Mouse (Mus musculus) thymus, adult 2 months (tissue): ENCODE results near the gene Chrm1. TPM values are rescaled to one million over a fixed set of nuclear protein-coding genes. Genes with fewer than 3 reads are reported as not detected.

Source experiments
- DNase-seq: peaks from one replicate; pipeline ENCODE4 v3.0.0; 2021
- H3K27ac ChIP-seq: fragments of 200-500 bp; 2 replicates; pipeline ENCODE4 v1.5.1; 2012; ENCODE audit warnings: low read length, control low read depth; ENCODE audit not compliant: control insufficient read depth, insufficient read depth
- H3K27me3 ChIP-seq: fragments of 200-500 bp; 2 replicates; pipeline ENCODE4 v1.6.1; 2012; ENCODE audit warnings: mild to moderate bottlenecking, low read length, moderate library complexity, mixed read lengths; ENCODE audit not compliant: control insufficient read depth, insufficient read depth
- H3K36me3 ChIP-seq: fragments of 200-500 bp; 2 replicates; pipeline ENCODE4 v1.6.1; 2012; ENCODE audit warnings: mild to moderate bottlenecking, low read length, moderate library complexity; ENCODE audit not compliant: control insufficient read depth, insufficient read depth
- H3K4me1 ChIP-seq: fragments of 200-500 bp; replicated peaks from 2 replicates; pipeline ENCODE4 v1.6.1; 2012; ENCODE audit warnings: low read length; ENCODE audit not compliant: control insufficient read depth, insufficient read depth
- H3K4me3 ChIP-seq: fragments of 200-500 bp; 2 replicates; pipeline ENCODE4 v1.5.1; 2012; ENCODE audit warnings: mild to moderate bottlenecking, low read length, control low read depth, moderate library complexity; ENCODE audit not compliant: control insufficient read depth, insufficient read depth
- CTCF ChIP-seq: fragments of 200-500 bp; IDR thresholded peaks from 2 replicates; pipeline ENCODE4 v1.5.1; 2012; ENCODE audit warnings: mild to moderate bottlenecking, control low read depth, low read length, moderate library complexity, borderline replicate concordance; ENCODE audit not compliant: control insufficient read depth, poor library complexity, insufficient read depth; ENCODE audit errors: extremely low read depth
- POLR2A ChIP-seq: fragments of 200-500 bp; IDR thresholded peaks from 2 replicates; pipeline ENCODE4 v1.6.1; 2012; ENCODE audit warnings: mild to moderate bottlenecking, low read length, control low read depth, moderate library complexity; ENCODE audit not compliant: control insufficient read depth, poor library complexity, insufficient read depth; ENCODE audit errors: extremely low read depth
- WGBS: fragments of 180-500 bp; shearing (Covaris S2); methylation state at CpG from one replicate; pipeline ENCODE4 v1.1.7; 2018; 5-methylcytosine and 5-hydroxymethylcytosine counted together
- polyA plus RNA-seq: library from polyadenylated mRNA; depleted of rRNA; stranded (reverse); fragments of >200 nt; gene quantifications from 2 replicates; pipeline ENCODE4 v1.2.3, GENCODE M21; 2012

Chrm1 gene
- polyA plus RNA-seq, 1 experiment = 0.01 TPM

DNA sequence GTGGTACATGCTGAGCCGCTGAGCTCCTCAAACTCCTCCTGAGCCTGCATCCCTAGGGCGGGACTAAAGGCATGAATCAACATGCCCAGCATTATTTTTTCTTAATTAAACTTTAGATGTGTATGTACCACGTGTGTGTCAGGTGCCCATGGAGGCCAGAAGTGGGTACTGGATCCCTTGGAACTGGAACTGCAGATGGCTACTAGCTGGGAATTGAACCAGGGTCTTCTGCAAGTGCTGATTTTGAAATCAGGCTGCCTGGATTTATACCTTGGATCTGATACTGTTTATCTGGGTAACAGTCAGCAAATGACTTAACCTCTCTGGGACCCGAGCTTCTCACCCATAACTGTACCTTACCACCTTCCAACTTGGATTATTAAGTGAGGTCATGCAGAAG, 58.4 kb downstream of the Chrm1 start:
- H3K27me3 ChIP-seq = no peaks in the 10 kb centered on the region
- no peak overlapping the region for H3K4me3 ChIP-seq
- H3K36me3 ChIP-seq = peaks cover 24% of the 10 kb centered on the region
- 61% methylated on average over 4 of the region's 4 CpGs for WGBS
- H3K4me1 ChIP-seq = peaks cover 3% of the 10 kb centered on the region; the same call in 1 of the 2 replicates
- TF ChIP-seq CTCF = no peak
- no peak overlapping the region for H3K27ac ChIP-seq
- DNase-seq = no peak

DNA sequence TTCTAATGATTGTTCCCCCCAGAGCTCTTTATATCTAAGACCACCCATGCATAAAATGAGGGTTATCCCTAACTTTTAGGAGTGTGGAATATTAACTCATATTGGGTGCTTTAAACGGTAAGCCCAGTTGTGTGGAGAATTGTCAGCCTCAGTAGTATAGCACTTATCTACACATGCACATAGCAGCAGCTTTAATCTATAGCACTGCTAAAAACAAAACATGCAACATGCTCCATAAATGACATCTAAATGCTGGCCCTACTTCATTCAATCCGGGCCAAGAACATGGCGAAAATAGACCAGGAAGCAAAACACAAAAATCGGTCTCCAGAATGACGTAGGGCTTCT, 58.9 kb downstream of the Chrm1 start:
- H3K4me3 ChIP-seq = peak overlapping the region; percentile 73
- no peak for DNase-seq
- no peaks in the 10 kb centered on the region for H3K27me3 ChIP-seq
- peak overlapping the region; percentile 75 for H3K27ac ChIP-seq
- 0% methylated on average over 5 of the region's 5 CpGs for WGBS
- peaks cover 3% of the 10 kb centered on the region; the same call in 1 of the 2 replicates for H3K4me1 ChIP-seq
- TF ChIP-seq CTCF = no peak
- no peak for TF ChIP-seq POLR2A
- peaks cover 24% of the 10 kb centered on the region for H3K36me3 ChIP-seq

DNA sequence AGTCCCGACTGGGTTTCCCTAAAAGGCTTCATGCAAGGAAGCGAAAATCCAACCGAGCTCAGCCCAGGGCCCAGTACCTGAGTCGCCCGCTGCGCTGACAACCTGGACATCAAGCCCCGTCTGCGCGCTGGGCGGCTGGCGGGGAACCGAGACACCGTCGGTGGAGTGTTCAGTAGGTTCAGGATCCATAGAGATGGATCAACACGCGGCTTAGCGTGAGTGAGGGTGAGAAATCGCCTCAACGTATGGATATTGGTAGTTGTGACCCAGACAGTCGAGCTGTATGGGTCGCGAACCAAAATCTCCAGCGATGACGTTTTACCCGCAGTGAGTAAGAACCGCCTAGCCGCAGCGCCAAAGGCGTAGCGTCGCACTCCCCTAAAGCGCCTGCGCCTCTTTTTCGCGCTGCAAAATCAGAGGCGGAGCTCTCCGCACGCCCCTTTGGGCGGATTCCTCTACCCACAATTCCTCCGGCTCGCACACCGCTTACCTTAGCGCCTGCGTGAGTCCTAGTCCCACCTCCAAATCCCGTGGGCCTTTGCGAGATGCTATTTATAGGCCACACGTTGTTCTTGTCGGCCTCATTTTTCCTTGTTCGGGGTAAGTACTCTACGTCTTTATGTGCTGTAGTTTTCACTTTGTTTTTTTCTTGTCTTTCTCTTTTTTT, 59.5 kb downstream of the Chrm1 start, which contains the start of gene Slc3a2:
Gene Slc3a2 (minus strand): TSS at position 463 of the 667 bp plus-strand sequence.
- DNase-seq = peak; percentile 95
- H3K27me3 ChIP-seq = no peaks in the 10 kb centered on the region
- H3K4me1 ChIP-seq = peaks cover 3% of the 10 kb centered on the region; the same call in 1 of the 2 replicates
- peaks cover 24% of the 10 kb centered on the region for H3K36me3 ChIP-seq
- WGBS = under 1% methylated on average over 50 of the region's 50 CpGs
- peak within 1 kb of the TSS; percentile 73 for H3K4me3 ChIP-seq
- H3K27ac ChIP-seq = peak within 1 kb of the TSS; percentile 75
- TF ChIP-seq POLR2A (peak; percentile 83), CTCF (peak; percentile 41; the same call in 1 of the 2 replicates)

DNA sequence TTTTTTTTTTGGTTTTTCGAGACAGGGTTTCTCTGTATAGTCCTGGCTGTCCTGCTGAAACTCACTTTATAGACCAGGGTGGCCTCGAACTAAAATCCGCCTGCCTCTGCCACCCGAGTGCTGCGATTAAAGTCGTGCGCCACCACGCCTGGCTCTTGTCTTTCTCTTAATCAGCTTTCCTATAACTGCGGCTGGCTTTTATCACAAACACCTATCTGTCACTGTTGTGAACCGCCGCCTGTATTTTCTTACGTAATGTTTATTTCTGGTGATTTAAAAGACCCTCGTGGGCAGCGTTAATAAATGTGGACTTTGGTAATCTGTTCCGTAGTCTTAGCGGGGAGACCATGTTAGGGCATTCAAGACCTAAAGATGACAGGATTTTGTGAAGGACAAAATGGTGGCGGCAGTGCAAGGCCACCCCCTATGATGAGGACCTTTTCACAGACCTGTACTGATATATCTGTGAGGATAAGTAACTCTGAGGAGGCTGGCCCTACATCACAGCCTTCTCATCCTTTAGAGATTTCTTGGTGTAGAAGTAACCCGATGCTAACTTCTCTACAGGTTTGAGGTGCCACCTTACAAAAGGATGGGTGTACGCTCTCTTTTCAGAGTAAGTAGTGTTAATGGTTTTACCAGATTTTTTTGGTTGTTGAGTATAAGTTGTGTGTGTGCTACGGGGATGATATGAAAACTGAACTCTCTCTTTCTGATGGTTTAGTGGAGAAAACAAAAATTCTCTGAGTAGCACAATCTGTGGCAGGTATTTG, 60.2 kb downstream of the Chrm1 start:
- Histone ChIP-seq H3K4me1 (peaks cover 3% of the 10 kb centered on the region; the same call in 1 of the 2 replicates), H3K27me3 (no peaks in the 10 kb centered on the region), H3K36me3 (peaks cover 24% of the 10 kb centered on the region), H3K27ac (peak overlapping the region; percentile 55), H3K4me3 (peak overlapping the region; percentile 56)
- TF ChIP-seq POLR2A (no peak), CTCF (no peak)
- DNase-seq = no peak
- under 1% methylated on average over 20 of the region's 20 CpGs for WGBS

DNA sequence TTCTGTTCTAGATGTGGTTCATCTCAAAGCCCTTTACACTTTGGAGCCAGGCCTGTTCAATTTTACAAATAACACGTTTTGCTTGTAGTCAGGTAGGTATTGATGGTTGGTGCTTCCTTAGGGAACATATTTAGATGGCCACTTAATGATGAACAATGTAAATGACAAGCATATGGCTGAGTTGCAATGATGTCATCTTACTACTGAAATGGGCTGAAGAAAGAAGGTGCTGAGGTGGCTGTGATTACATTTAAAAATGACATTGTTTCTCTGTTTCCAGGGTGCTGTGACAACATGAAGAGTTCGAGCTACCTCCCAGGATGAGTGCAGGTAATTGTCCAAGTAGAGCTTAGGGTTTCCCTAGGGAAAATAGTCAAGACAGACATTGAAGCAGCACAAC, 60.8 kb downstream of the Chrm1 start:
- H3K27ac ChIP-seq = no peak overlapping the region
- peaks cover 24% of the 10 kb centered on the region for H3K36me3 ChIP-seq
- H3K4me1 ChIP-seq = peaks cover 3% of the 10 kb centered on the region; the same call in 1 of the 2 replicates
- no peaks in the 10 kb centered on the region for H3K27me3 ChIP-seq
- no peak for TF ChIP-seq POLR2A
- WGBS = 5% methylated on average over 2 of the region's 2 CpGs
- H3K4me3 ChIP-seq = no peak overlapping the region
- no peak for DNase-seq

DNA sequence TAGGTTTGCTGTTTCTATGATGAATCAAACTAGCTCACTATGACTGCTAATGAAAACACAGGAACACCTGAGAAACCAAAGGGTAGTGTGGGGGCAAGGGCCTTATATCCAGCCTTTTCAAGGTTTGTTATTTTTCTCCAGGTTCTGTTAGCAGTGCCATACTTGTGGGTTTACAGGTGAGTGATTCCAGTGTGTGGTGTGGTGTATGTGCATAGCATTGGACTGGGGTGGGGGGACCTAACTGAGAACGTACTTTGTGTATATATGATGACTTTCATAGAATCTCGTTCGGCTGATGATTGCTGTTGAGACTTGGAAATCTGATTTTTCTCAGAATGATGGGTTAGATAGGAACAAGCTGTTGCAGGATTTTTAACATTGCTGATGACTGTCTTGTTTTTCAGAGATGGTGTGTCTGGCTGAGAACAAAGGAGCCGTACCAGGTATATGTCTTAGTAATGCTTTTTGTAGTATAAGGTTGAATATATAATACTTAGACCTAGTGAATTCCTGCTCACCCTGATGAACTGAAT, 61.6 kb downstream of the Chrm1 start:
- no peak for DNase-seq
- TF ChIP-seq CTCF (no peak), POLR2A (no peak)
- Histone ChIP-seq H3K27ac (no peak overlapping the region), H3K4me1 (peaks cover 3% of the 10 kb centered on the region; the same call in 1 of the 2 replicates), H3K36me3 (peaks cover 24% of the 10 kb centered on the region), H3K27me3 (no peaks in the 10 kb centered on the region), H3K4me3 (no peak overlapping the region)
- 77% methylated on average over 4 of the region's 4 CpGs for WGBS
